In the genomic region with DNA sequence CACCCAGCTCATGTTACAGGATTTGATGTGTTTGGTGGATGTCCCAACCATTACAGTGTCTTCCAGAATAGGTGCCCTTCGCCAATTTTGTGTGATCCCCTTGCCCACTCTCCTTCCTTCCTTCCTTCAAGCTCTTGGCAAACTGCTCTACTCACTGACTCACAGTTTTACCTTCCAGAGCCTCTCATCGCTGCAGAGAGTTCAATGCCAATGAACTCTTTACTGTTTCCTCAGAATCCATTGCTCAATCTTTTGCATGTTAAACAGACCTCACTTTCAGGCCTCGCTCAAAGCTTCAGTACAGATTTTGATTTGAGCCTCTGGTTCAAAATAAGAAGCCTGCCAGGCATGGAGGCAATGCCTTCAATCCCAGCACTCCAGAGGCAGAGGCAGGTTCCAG, we compare ENCODE assay signal across 31 mouse cellular contexts. TPM values are rescaled to one million over a fixed set of nuclear protein-coding genes. Genes with fewer than 3 reads are reported as not detected.
"Had no signal": no experiment of that assay in that cellular context is flagged by ENCODE, and none has a peak within 500 bp of the region (broad histone marks: within the 10 kb centered on the region; RNA-seq: fewer than 3 reads in every experiment).

No protein-coding gene starts in this region.

- H3K27me3 ChIP-seq: intestine, embryonic 15.5 days; limb, embryonic 12.5 days; limb, embryonic 15.5 days; midbrain, embryonic 15.5 days; neural tube, embryonic 13.5 days had no signal

- H3K9ac ChIP-seq: intestine, embryonic 15.5 days; limb, embryonic 12.5 days; limb, embryonic 15.5 days; liver, embryonic 14.5 days; midbrain, embryonic 15.5 days; neural tube, embryonic 13.5 days had no signal

- H3K36me3 ChIP-seq: intestine, embryonic 15.5 days; limb, embryonic 12.5 days; limb, embryonic 15.5 days; midbrain, embryonic 15.5 days; neural tube, embryonic 13.5 days had no signal

- H3K9me3 ChIP-seq: intestine, embryonic 15.5 days; limb, embryonic 12.5 days; limb, embryonic 15.5 days; midbrain, embryonic 15.5 days; neural tube, embryonic 13.5 days had no signal

- H3K4me1 ChIP-seq: intestine, embryonic 15.5 days; limb, embryonic 12.5 days; limb, embryonic 15.5 days; midbrain, embryonic 15.5 days; neural tube, embryonic 13.5 days had no signal

- H3K27ac ChIP-seq: intestine, embryonic 15.5 days; limb, embryonic 12.5 days; limb, embryonic 15.5 days; liver, embryonic 14.5 days; midbrain, embryonic 15.5 days; neural tube, embryonic 13.5 days had no signal

- ATAC-seq: intestine, embryonic 15.5 days; midbrain, embryonic 15.5 days had no signal

- H3K4me3 ChIP-seq: intestine, embryonic 15.5 days; limb, embryonic 12.5 days; limb, embryonic 15.5 days; midbrain, embryonic 15.5 days; myocyte; neural tube, embryonic 13.5 days had no signal

- H3K4me2 ChIP-seq: intestine, embryonic 15.5 days; limb, embryonic 12.5 days; limb, embryonic 15.5 days; midbrain, embryonic 11.5 days; midbrain, embryonic 15.5 days; neural tube, embryonic 13.5 days had no signal

- DNase-seq: kidney, adult 11 months; kidney, adult 9 months; kidney, postnatal 14 days; kidney, postnatal 4 days; left cerebral cortex, postnatal 4 days; lung, adult 18-20 months; lung, postnatal 4 days; retina, postnatal 1 day; thymus, adult 18-20 months; thymus, postnatal 36 days had no signal

RNA-seq across cellular contexts. Expression of a gene that starts 5.7 kb away (rescaled TPM):
- total RNA-seq: layer of hippocampus, adult 18-20 months; left cerebral cortex, adult 8-10 months; left cerebral cortex, postnatal 14 days; megakaryocyte progenitor cell, adult 5-6 weeks; megakaryocyte-erythroid progenitor cell, adult 5-6 weeks; monocyte, adult 5-6 weeks; neutrophil, adult 5-6 weeks had no signal
- polyA plus RNA-seq: intestine, embryonic 15.5 days; kidney, embryonic 16.5 days; lung, embryonic 16.5 days; myocyte; small intestine, adult 2 months; spleen, adult 2 months; stomach, embryonic 16.5 days; urinary bladder, adult 2 months had no signal
